Mouse (Mus musculus): Measurements from ENCODE around the gene P3h1. TPM values are rescaled to one million over a fixed set of nuclear protein-coding genes. Genes with fewer than 3 reads are reported as not detected.

P3h1 gene
- polyA plus RNA-seq, 1 experiment from 2014 or later = 29.6 TPM

DNA sequence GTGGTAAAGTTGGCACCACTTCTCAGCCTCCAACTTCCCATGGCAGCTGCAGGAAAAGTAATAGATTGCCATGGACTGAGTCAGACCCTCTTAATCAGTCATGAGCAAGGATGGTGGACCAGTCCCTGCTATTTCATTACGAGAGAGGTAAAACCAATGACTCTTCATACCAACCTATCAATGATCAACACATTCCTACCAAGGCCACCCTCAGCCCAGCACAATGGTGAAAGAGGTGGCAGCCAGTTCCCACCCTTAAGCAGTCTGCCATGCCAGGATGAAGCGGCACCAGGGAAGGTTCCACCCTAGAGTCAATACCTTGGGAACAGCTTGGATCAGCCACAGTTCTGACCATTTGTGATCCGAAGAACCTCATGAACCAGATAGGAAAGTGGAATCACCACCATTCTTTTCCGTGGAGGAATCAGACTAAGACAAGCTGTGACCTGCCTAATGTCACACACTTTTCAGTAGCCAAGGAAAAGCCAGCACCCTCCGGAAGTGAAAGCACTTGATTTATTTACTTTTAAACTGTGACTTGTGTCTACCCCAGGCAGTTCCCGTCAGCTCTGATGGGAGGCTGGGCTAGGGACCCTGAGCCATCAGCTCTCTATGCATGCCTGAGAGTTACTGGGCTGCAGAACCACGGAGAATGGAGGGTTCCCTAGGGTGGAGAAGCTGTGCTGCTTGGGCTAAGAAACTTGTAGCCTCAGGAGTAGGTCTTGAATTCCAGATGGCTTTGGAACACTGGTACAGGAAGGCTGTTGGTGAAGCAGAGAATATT, 19.5 kb downstream of the P3h1 start:
- H3K4me1 ChIP-seq (replicated peaks) = peaks cover 21% of the 10 kb centered on the region
- H3K27ac ChIP-seq = no peak overlapping the region
- 60% methylated on average over 7 of the region's 7 CpGs for WGBS
- ATAC-seq (ENCODE audit: insufficient number of reproducible peaks, insufficient read depth, low FRiP score, low TSS enrichment, low read depth) = no peak
- no peaks in the 10 kb centered on the region for H3K27me3 ChIP-seq
- no peak overlapping the region for H3K9ac ChIP-seq (replicated peaks)
- H3K9me3 ChIP-seq = no peaks in the 10 kb centered on the region
- H3K4me3 ChIP-seq (replicated peaks) = no peak overlapping the region
- H3K4me2 ChIP-seq = no peak overlapping the region
- peaks cover 14% of the 10 kb centered on the region for H3K36me3 ChIP-seq

DNA sequence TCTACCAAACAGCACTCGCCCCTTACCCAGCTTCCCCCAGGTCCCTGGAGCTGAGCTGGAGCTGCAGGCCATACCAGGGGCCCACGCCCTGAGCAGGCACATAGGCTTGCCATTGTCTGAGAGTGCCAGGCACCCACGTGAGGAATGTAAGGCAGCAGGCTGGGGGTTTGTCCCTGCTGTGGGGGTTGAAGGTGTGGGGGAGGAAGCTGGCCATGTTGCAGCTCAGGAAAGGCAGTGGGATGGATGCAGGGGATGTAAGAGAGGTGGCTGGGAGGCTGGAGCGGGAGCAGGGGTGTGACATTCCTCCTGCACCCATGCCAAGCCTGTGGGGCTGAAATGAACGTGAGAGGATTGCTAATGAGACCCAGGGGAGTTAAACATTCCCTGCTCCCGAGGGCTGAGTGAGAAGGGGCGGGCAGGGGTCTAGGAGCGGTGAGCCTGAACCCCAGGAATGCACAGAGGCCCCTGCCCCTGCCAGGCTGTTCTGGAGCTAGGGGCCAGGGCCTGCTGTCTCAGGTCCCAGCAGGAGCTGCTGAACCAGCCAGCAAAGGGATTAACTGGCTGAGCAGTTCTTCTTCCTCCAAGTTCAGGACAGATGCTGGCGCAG, 21.4 kb downstream of the P3h1 start:
- H3K4me2 ChIP-seq = peak overlapping the region; percentile 26; the same call in 1 of the 2 replicates
- peaks cover 21% of the 10 kb centered on the region for H3K4me1 ChIP-seq (replicated peaks)
- H3K4me3 ChIP-seq (replicated peaks) = no peak overlapping the region
- H3K27me3 ChIP-seq = no peaks in the 10 kb centered on the region
- H3K36me3 ChIP-seq = no peaks in the 10 kb centered on the region
- WGBS = 29% methylated on average over 9 of the region's 9 CpGs
- no peaks in the 10 kb centered on the region for H3K9me3 ChIP-seq
- H3K9ac ChIP-seq (replicated peaks) = peak overlapping the region; percentile 1; the same call in 1 of the 2 replicates
- peak overlapping the region; percentile 81 for H3K27ac ChIP-seq
- peak; percentile 48; the same call in 1 of the 2 replicates for ATAC-seq (ENCODE audit: insufficient number of reproducible peaks, insufficient read depth, low FRiP score, low TSS enrichment, low read depth)

GRCm38 (mm10) chr4:119255351-119255750, 22.6 kb downstream of the P3h1 start, which contains the start of gene Cldn19:
Gene Cldn19, plus strand, starts transcription at chr4:119255414.
- 78% methylated on average over 12 of the region's 12 CpGs for WGBS
- ATAC-seq (ENCODE audit: insufficient number of reproducible peaks, insufficient read depth, low FRiP score, low TSS enrichment, low read depth) = no peak
- Histone ChIP-seq H3K27ac (peak within 1 kb of the TSS; percentile 81), H3K27me3 (no peaks in the 10 kb centered on the region), H3K4me3 (replicated peaks) (no peak within 1 kb of the TSS), H3K4me1 (replicated peaks) (peaks cover 21% of the 10 kb centered on the region), H3K4me2 (peak within 1 kb of the TSS; percentile 26; the same call in 1 of the 2 replicates), H3K9ac (replicated peaks) (peak within 1 kb of the TSS; percentile 1), H3K9me3 (no peaks in the 10 kb centered on the region), H3K36me3 (no peaks in the 10 kb centered on the region)

DNA sequence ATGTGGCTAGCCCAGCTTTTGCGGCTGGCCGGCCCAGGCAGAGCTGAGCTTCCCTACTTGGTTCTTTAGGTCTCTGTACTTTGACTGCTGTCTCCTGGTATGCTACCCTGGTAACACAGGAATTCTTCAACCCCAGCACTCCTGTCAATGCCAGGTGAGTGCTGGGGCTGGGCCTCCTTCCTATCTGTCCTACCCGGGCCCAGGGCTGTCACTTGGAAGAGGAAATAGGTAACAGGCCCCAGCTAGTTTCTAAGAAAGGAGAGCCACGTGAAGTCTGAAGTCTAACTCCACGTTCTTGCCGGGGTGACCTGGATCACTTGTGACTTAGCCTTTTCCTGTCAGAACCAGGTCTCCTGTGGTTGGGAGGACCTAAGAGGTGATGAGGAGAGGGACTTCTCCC, 24.4 kb downstream of the P3h1 start:
- H3K27ac ChIP-seq = 0 out of 2 replicates have a peak overlapping the region, but pooled peaks have one; percentile 17

DNA sequence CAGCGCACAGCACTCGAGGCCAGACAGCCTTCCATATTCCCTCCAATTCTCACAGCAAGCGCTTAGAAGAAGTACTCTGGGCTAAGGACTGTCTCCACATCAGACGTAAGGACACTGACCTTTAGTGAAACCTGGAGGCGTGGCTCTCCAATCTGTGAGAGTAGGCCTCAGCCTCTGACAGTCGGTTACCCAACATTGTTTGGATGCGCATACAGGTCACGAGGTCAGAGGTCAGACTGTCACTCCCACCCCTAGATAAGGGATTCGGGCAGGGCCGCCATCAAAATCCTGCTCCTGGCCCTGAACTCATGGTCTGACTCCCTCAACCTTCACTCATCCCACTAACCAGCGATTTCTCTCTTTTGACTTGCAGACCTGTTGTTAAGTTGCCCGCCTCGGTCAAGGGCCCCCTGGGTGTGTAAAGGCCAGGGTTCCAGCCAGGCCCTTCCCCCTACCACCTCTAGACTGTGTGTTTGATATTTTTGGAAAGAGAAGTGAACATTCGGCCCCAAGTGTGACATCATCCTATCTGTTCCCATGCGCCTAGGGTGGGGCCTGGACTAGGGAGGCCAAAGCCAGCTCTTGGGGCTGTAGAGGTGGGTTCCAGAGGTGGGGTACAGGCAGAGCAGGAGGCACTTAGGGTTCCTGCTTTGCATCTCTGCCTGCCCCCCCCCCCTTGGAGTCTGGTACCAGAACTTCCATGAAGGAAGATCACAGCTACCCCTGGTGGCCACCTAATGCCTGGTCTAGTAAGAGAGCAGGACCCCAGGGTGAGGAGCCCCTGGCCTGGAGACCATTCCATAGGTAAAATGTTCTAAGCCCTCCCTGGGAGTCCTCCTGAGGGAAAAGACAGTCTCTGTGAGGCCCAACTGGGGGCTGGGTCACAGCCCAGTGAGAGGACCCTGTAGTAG, 26.9 kb downstream of the P3h1 start:
- Histone ChIP-seq H3K27me3 (no peaks in the 10 kb centered on the region), H3K27ac (no peak overlapping the region), H3K4me2 (no peak overlapping the region), H3K9me3 (no peaks in the 10 kb centered on the region), H3K9ac (replicated peaks) (no peak overlapping the region), H3K36me3 (no peaks in the 10 kb centered on the region), H3K4me1 (replicated peaks) (peaks cover 9% of the 10 kb centered on the region), H3K4me3 (replicated peaks) (no peak overlapping the region)
- WGBS = 83% methylated on average over 15 of the region's 15 CpGs
- ATAC-seq (ENCODE audit: insufficient number of reproducible peaks, insufficient read depth, low FRiP score, low TSS enrichment, low read depth) = 0 out of 2 replicates have a peak, but pooled peaks have one; percentile 29

More for the DNA sequence above, 24.4 kb downstream of the P3h1 start:
- no peaks in the 10 kb centered on the region for H3K9me3 ChIP-seq
- no peak overlapping the region for H3K4me3 ChIP-seq (replicated peaks)
- no peak overlapping the region for H3K9ac ChIP-seq (replicated peaks)
- no peaks in the 10 kb centered on the region for H3K27me3 ChIP-seq
- H3K4me2 ChIP-seq = no peak overlapping the region
- ATAC-seq (ENCODE audit: insufficient number of reproducible peaks, insufficient read depth, low FRiP score, low TSS enrichment, low read depth) = no peak
- H3K4me1 ChIP-seq (replicated peaks) = peaks cover 21% of the 10 kb centered on the region
- no peaks in the 10 kb centered on the region for H3K36me3 ChIP-seq
- WGBS = 74% methylated on average over 6 of the region's 6 CpGs

GRCm38 (mm10) chr4:119261087-119261713, 28.5 kb downstream of the P3h1 start:
- no peaks in the 10 kb centered on the region for H3K27me3 ChIP-seq
- no peaks in the 10 kb centered on the region for H3K36me3 ChIP-seq
- no peak overlapping the region for H3K4me2 ChIP-seq
- H3K9ac ChIP-seq (replicated peaks) = no peak overlapping the region
- no peak for ATAC-seq (ENCODE audit: insufficient number of reproducible peaks, insufficient read depth, low FRiP score, low TSS enrichment, low read depth)
- 43% methylated on average over 7 of the region's 7 CpGs for WGBS
- no peaks in the 10 kb centered on the region for H3K4me1 ChIP-seq (replicated peaks)
- H3K27ac ChIP-seq = no peak overlapping the region
- no peak overlapping the region for H3K4me3 ChIP-seq (replicated peaks)
- no peaks in the 10 kb centered on the region for H3K9me3 ChIP-seq

GRCm38 (mm10) chr4:119262483-119262882, 29.8 kb downstream of the P3h1 start:
- H3K4me2 ChIP-seq = no peak overlapping the region
- no peak overlapping the region for H3K9ac ChIP-seq (replicated peaks)
- 83% methylated on average over 5 of the region's 5 CpGs for WGBS
- no peaks in the 10 kb centered on the region for H3K27me3 ChIP-seq
- no peaks in the 10 kb centered on the region for H3K36me3 ChIP-seq
- no peak overlapping the region for H3K4me3 ChIP-seq (replicated peaks)
- no peaks in the 10 kb centered on the region for H3K9me3 ChIP-seq
- H3K4me1 ChIP-seq (replicated peaks) = no peaks in the 10 kb centered on the region
- no peak for ATAC-seq (ENCODE audit: insufficient number of reproducible peaks, insufficient read depth, low FRiP score, low TSS enrichment, low read depth)
- no peak overlapping the region for H3K27ac ChIP-seq

GRCm38 (mm10) chr4:119263459-119263858, 30.7 kb downstream of the P3h1 start:
- ATAC-seq (ENCODE audit: insufficient number of reproducible peaks, insufficient read depth, low FRiP score, low TSS enrichment, low read depth) = no peak
- H3K9ac ChIP-seq (replicated peaks) = no peak overlapping the region
- H3K4me3 ChIP-seq (replicated peaks) = no peak overlapping the region
- H3K4me1 ChIP-seq (replicated peaks) = no peaks in the 10 kb centered on the region
- H3K36me3 ChIP-seq = peaks cover 3% of the 10 kb centered on the region; the same call in 1 of the 2 replicates
- H3K27me3 ChIP-seq = no peaks in the 10 kb centered on the region
- no peak overlapping the region for H3K4me2 ChIP-seq
- WGBS = 87% methylated on average over 3 of the region's 3 CpGs
- H3K27ac ChIP-seq = no peak overlapping the region
- H3K9me3 ChIP-seq = no peaks in the 10 kb centered on the region

DNA sequence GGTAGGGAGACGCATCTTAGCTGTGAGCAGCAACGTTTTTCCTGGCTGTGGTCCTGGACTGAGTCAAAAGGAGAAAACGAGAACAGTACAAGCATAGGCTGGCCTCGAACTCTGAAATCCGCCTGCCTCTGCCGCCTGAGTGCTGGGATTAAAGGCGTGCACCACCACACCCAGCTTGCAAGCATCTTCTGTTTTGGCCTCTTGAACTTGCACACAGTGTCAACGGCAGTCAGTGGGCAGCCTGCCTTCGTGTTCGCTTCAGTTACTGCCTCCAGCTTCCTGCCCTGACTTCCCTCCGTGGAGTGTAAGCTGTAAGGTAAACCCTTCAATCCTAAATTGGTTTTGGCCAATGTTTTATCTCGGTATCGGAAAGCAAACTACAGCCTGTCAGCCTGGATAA, 33.9 kb downstream of the P3h1 start:
- H3K36me3 ChIP-seq = peaks cover 32% of the 10 kb centered on the region
- WGBS = 80% methylated on average over 13 of the region's 13 CpGs
- H3K27me3 ChIP-seq = no peaks in the 10 kb centered on the region
- no peak overlapping the region for H3K9ac ChIP-seq (replicated peaks)
- H3K9me3 ChIP-seq = no peaks in the 10 kb centered on the region
- no peak overlapping the region for H3K4me3 ChIP-seq (replicated peaks)
- no peak overlapping the region for H3K27ac ChIP-seq
- no peak overlapping the region for H3K4me2 ChIP-seq
- ATAC-seq (ENCODE audit: insufficient number of reproducible peaks, insufficient read depth, low FRiP score, low TSS enrichment, low read depth) = no peak
- no peaks in the 10 kb centered on the region for H3K4me1 ChIP-seq (replicated peaks)

DNA sequence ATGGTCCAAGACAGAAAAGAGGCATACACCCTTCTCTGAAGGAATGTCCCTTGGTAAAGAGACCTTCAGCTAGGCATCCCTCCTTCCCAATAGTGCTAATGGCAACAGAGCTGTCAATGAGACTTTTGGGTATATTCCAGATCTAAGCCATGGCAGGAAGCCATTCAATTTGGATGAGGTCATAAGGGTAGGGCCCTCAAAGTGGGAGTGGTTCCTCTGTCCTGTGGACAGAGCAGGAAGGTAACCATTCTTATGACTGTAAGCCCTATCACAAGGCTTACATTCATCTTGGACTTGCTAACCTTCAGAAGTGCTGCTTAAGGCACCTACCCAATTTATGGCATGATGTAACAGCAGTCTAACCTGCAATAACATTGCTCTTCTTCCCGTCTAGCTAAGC, 41.9 kb downstream of the P3h1 start:
- H3K27ac ChIP-seq = no peak overlapping the region
- no peak for ATAC-seq (ENCODE audit: insufficient number of reproducible peaks, insufficient read depth, low FRiP score, low TSS enrichment, low read depth)
- H3K27me3 ChIP-seq = no peaks in the 10 kb centered on the region
- H3K9ac ChIP-seq (replicated peaks) = no peak overlapping the region
- H3K4me2 ChIP-seq = no peak overlapping the region
- H3K4me1 ChIP-seq (replicated peaks) = no peaks in the 10 kb centered on the region
- peaks cover 95% of the 10 kb centered on the region for H3K36me3 ChIP-seq
- H3K9me3 ChIP-seq = no peaks in the 10 kb centered on the region
- 79% methylated on average over 1 of the region's 1 CpGs for WGBS
- H3K4me3 ChIP-seq (replicated peaks) = no peak overlapping the region
